Mouse (Mus musculus) kidney, postnatal 25 days (tissue): ENCODE measurements at regions not wholly inside any gene's neighbourhood (a gene's known extent, or its start where the extent isn't known, plus 50 kb on each side); places are given as distances from the start of the nearest gene placed in this dataset.

Source experiments
- DNase-seq, 2 experiments: peaks; one replicate each; pipeline ENCODE4 v3.0.0; 2021; ENCODE audit warnings: mixed read lengths in 2 of 2

GRCm38 (mm10) chr7:68851981-68852575, 103.0 kb upstream of the Arrdc4 start:
- no peak for DNase-seq

- no peak for DNase-seq
Measured at GRCm38 (mm10) chr7:68844606-68845005, 95.6 kb upstream of the Arrdc4 start.

- peak; percentile 40 to 46 for DNase-seq
Measured at GRCm38 (mm10) chr7:68843374-68843773, 94.3 kb upstream of the Arrdc4 start.

GRCm38 (mm10) chr7:68833977-68834791, 85.1 kb upstream of the Arrdc4 start:
- DNase-seq: no peak

- no peak for DNase-seq
Measured at GRCm38 (mm10) chr7:68833517-68833916, 84.5 kb upstream of the Arrdc4 start.

- peak; percentile 80 to 93 for DNase-seq
Measured at GRCm38 (mm10) chr7:68829861-68830260, 80.8 kb upstream of the Arrdc4 start.

GRCm38 (mm10) chr7:68824399-68824798, 75.4 kb upstream of the Arrdc4 start:
- no peak for DNase-seq

GRCm38 (mm10) chr7:68823646-68824045, 74.6 kb upstream of the Arrdc4 start:
- no peak for DNase-seq

GRCm38 (mm10) chr7:68823189-68823588, 74.1 kb upstream of the Arrdc4 start:
- DNase-seq: peak; percentile 47 to 63

- DNase-seq: no peak
Measured at GRCm38 (mm10) chr7:68814823-68815666, 66.0 kb upstream of the Arrdc4 start.

- DNase-seq: no peak
Measured at GRCm38 (mm10) chr7:68809782-68810181, 60.7 kb upstream of the Arrdc4 start.
